Mouse (Mus musculus) ES-E14 (cell line): Measurements from ENCODE around the gene Usp35. TPM values are rescaled to one million over a fixed set of nuclear protein-coding genes. Genes with fewer than 3 reads are reported as not detected.

Experiments used
- DNase-seq: peaks from one replicate; pipeline ENCODE4 v3.0.0-alpha.2; 2013; ENCODE audit warnings: low read depth, low spot score
- H3K27ac ChIP-seq: 2 replicates; pipeline ENCODE4 v1.5.1; 2012; ENCODE audit warnings: low read depth, mild to moderate bottlenecking, low read length, moderate library complexity, mixed read lengths; ENCODE audit not compliant: poor library complexity, insufficient read depth, severe bottlenecking
- H3K36me3 ChIP-seq: 2 replicates; pipeline ENCODE4 v1.6.1; 2012; ENCODE audit warnings: mild to moderate bottlenecking, low read length, moderate library complexity, mixed read lengths; ENCODE audit not compliant: control insufficient read depth, poor library complexity, insufficient read depth, severe bottlenecking
- H3K4me1 ChIP-seq, 2 experiments: fragments of 150-350 bp in 1 of 2; sonication (generic) in 1 of 2; 2 replicates each; pipeline ENCODE4 v1.6.1; 2012; ENCODE audit warnings: low read length in 2 of 2, mild to moderate bottlenecking in 1 of 2, mixed read lengths in 1 of 2; ENCODE audit not compliant: control insufficient read depth in 2 of 2, insufficient read depth in 2 of 2, poor library complexity in 1 of 2
- H3K4me3 ChIP-seq, 2 experiments: fragments of 150-350 bp in 1 of 2; sonication (generic) in 1 of 2; 2 replicates each; pipeline ENCODE4 v1.5.1; 2012; ENCODE audit warnings: low read length in 2 of 2, low read depth in 1 of 2, mild to moderate bottlenecking in 1 of 2, mixed read lengths in 1 of 2; ENCODE audit not compliant: insufficient read depth in 1 of 2, poor library complexity in 1 of 2, severe bottlenecking in 1 of 2
- H3K9ac ChIP-seq: 2 replicates; pipeline ENCODE4 v1.6.1; 2012; ENCODE audit warnings: low read depth, mild to moderate bottlenecking, low read length, mixed read lengths; ENCODE audit not compliant: poor library complexity, insufficient read depth, severe bottlenecking
- H3K9me3 ChIP-seq: fragments of 150-350 bp; sonication (generic); 2 replicates; pipeline ENCODE4 v1.6.1; 2012; ENCODE audit warnings: low read depth, mild to moderate bottlenecking, low read length; ENCODE audit not compliant: control insufficient read depth, insufficient read depth
- CHD2 ChIP-seq: IDR thresholded peaks from 2 replicates; pipeline ENCODE4 v1.6.1; 2014; ENCODE audit warnings: mild to moderate bottlenecking, low read depth, low read length, inconsistent platforms
- HCFC1 ChIP-seq: IDR thresholded peaks from 2 replicates; pipeline ENCODE4 v1.6.1; 2012; ENCODE audit warnings: low read length, inconsistent platforms, borderline replicate concordance; ENCODE audit not compliant: insufficient read depth
- MAFK ChIP-seq: IDR thresholded peaks from 2 replicates; pipeline ENCODE4 v1.6.1; 2014; ENCODE audit warnings: mild to moderate bottlenecking, low read depth, low read length, inconsistent platforms; ENCODE audit not compliant: insufficient read depth
- ZC3H11A ChIP-seq: IDR thresholded peaks from 2 replicates; pipeline ENCODE4 v1.6.1; 2012; ENCODE audit warnings: low read depth, mild to moderate bottlenecking, inconsistent platforms, low read length, borderline replicate concordance
- ZNF384 ChIP-seq: IDR thresholded peaks from 2 replicates; pipeline ENCODE4 v1.6.1; 2012; ENCODE audit warnings: low read depth, low read length, inconsistent platforms
- in situ Hi-C, 2 experiments: fragments of 600-800 bp; cut with MboI; formaldehyde crosslinking; loops; one replicate each; pipeline ENCODE4 v1.15.1; 2025; ENCODE audit warnings: low sequenced_read_pairs in 2 of 2, inconsistent platforms in 1 of 2; ENCODE audit not compliant: unreplicated experiment in 2 of 2
- total RNA-seq: library from RNA; depleted of rRNA; stranded (reverse); fragments of 300-350 nt; gene quantifications from 2 replicates; pipeline ENCODE4 v1.2.3, GENCODE M21; 2012

The Usp35 gene
- total RNA-seq, 1 experiment, result 5.8 TPM

GRCm38 (mm10) chr7:97329676-97330075, 2.1 kb downstream of the Usp35 start:
- TF ChIP-seq CHD2 (no peak), ZNF384 (no peak), HCFC1 (no peak), ZC3H11A (no peak), MAFK (no peak)
- DNase-seq, result no peak
- H3K4me3 ChIP-seq, result no peak overlapping the region
- H3K4me1 ChIP-seq, result peaks cover 0 to 14% of the 10 kb centered on the region in 2 experiments; a peak in 1 of 4 replicates
- H3K27ac ChIP-seq, result no peak overlapping the region
- H3K9ac ChIP-seq, result no peak overlapping the region
- in situ Hi-C loops, result no loop called here
- no peaks in the 10 kb centered on the region for H3K9me3 ChIP-seq
- H3K36me3 ChIP-seq, result no peaks in the 10 kb centered on the region

GRCm38 (mm10) chr7:97328891-97329588, 2.8 kb downstream of the Usp35 start:
- DNase-seq, result no peak
- no peak overlapping the region for H3K9ac ChIP-seq
- H3K4me3 ChIP-seq, result no peak overlapping the region
- H3K9me3 ChIP-seq, result no peaks in the 10 kb centered on the region
- no peaks in the 10 kb centered on the region for H3K36me3 ChIP-seq
- H3K27ac ChIP-seq, result no peak overlapping the region
- in situ Hi-C loops, result no loop called here
- TF ChIP-seq MAFK (no peak), ZNF384 (no peak), CHD2 (no peak), ZC3H11A (no peak), HCFC1 (no peak)
- peaks cover 0 to 14% of the 10 kb centered on the region in 2 experiments; a peak in 1 of 4 replicates for H3K4me1 ChIP-seq

- Histone ChIP-seq H3K9ac (no peak overlapping the region), H3K36me3 (no peaks in the 10 kb centered on the region), H3K4me3 (no peak overlapping the region), H3K27ac (no peak overlapping the region), H3K9me3 (no peaks in the 10 kb centered on the region), H3K4me1 (peaks cover 0 to 8% of the 10 kb centered on the region in 2 experiments; a peak in 1 of 4 replicates)
- no peak for DNase-seq
- in situ Hi-C loops, result no loop called here
- TF ChIP-seq MAFK, result no peak
- TF ChIP-seq CHD2, result no peak
- TF ChIP-seq ZC3H11A, result no peak
- TF ChIP-seq HCFC1, result no peak
- no peak for TF ChIP-seq ZNF384
These were observed 4.4 kb downstream of the Usp35 start for GRCm38 (mm10) chr7:97327376-97327775.

- H3K36me3 ChIP-seq, result no peaks in the 10 kb centered on the region; the same call in 1 of the 2 replicates
- H3K4me3 ChIP-seq, result peak overlapping the region; percentile 64 to 74; a peak in 3 of 4 replicates
- H3K27ac ChIP-seq, result no peak overlapping the region
- TF ChIP-seq HCFC1 (no peak), ZNF384 (no peak), ZC3H11A (no peak)
- no peaks in the 10 kb centered on the region for H3K9me3 ChIP-seq
- DNase-seq, result no peak
- in situ Hi-C loops, result no loop called here
- peak overlapping the region; percentile 63 for H3K9ac ChIP-seq
- H3K4me1 ChIP-seq, result peaks cover 0 to 4% of the 10 kb centered on the region in 2 experiments; a peak in 1 of 4 replicates
These were observed 6.4 kb downstream of the Usp35 start for GRCm38 (mm10) chr7:97325156-97325985.
